Mouse (Mus musculus) layer of hippocampus, postnatal 14 days (tissue): ENCODE results near the gene Snrpe. TPM values are rescaled to one million over a fixed set of nuclear protein-coding genes. Genes with fewer than 3 reads are reported as not detected.

Experiments used
- total RNA-seq, 2 experiments: library from RNA; stranded (reverse); gene quantifications; 2 replicates each; pipeline ENCODE4 v1.2.3; 2021

Gene Snrpe
- total RNA-seq, 2 experiments from 2014 or later, result 70.6 to 81.4 TPM

Other genes with a start within 250 kb of the Snrpe start
- 1 to 10 TPM; 5.3 to 5.9 TPM for gene Etnk2, start 246.7 kb downstream of the Snrpe start, total RNA-seq
- 10 to 100 TPM; 11.3 to 11.5 TPM for gene Sox13, start 185.9 kb downstream of the Snrpe start, total RNA-seq
- 1 to 10 TPM; 9.2 to 9.8 TPM for gene Zbed6, start 50.6 kb upstream of the Snrpe start, total RNA-seq
- gene Gm38394, start 51.0 kb upstream of the Snrpe start, total RNA-seq, result 10 to 100 TPM; 24.0 to 24.2 TPM
- gene Lax1, start 79.8 kb upstream of the Snrpe start, total RNA-seq, result not detected
- gene Atp2b4, start 190.8 kb upstream of the Snrpe start, total RNA-seq, result 10 to 100 TPM; 62.9 to 67.4 TPM